Mouse (Mus musculus) embryonic facial prominence, embryonic 12.5 days (tissue): ENCODE measurements at regions not wholly inside any gene's neighbourhood (a gene's known extent, or its start where the extent isn't known, plus 50 kb on each side); places are given as distances from the start of the nearest gene placed in this dataset.

Experiments
- ATAC-seq: fragments of 200-750 bp; cut with Nextera tagmentation; 2 replicates; pipeline ENCODE4 v1.8.0; 2017; ENCODE audit not compliant: insufficient number of reproducible peaks, insufficient read depth, low FRiP score, low TSS enrichment
- H3K27ac ChIP-seq: fragments of 300-500 bp; sonication (generic); 2 replicates; pipeline ENCODE4 v1.5.1; 2016; ENCODE audit warnings: mild to moderate bottlenecking
- H3K27me3 ChIP-seq: fragments of 300-500 bp; sonication (generic); 2 replicates; pipeline ENCODE4 v1.6.1; 2016; ENCODE audit warnings: mild to moderate bottlenecking, moderate library complexity
- H3K36me3 ChIP-seq: fragments of 300-500 bp; sonication (generic); 2 replicates; pipeline ENCODE4 v1.6.1; 2016; ENCODE audit warnings: mild to moderate bottlenecking
- H3K4me1 ChIP-seq: fragments of 300-500 bp; sonication (generic); 2 replicates; pipeline ENCODE4 v1.6.1; 2016
- H3K4me2 ChIP-seq: fragments of 300-500 bp; sonication (generic); replicated peaks from 2 replicates; pipeline ENCODE4 v1.6.1; 2016; ENCODE audit warnings: mild to moderate bottlenecking, moderate library complexity
- H3K4me3 ChIP-seq: fragments of 300-500 bp; sonication (generic); 2 replicates; pipeline ENCODE4 v1.5.1; 2016; ENCODE audit warnings: mild to moderate bottlenecking
- H3K9ac ChIP-seq: fragments of 300-500 bp; sonication (generic); 2 replicates; pipeline ENCODE4 v1.6.1; 2016; ENCODE audit warnings: mild to moderate bottlenecking, moderate library complexity
- H3K9me3 ChIP-seq: fragments of 300-500 bp; sonication (generic); 2 replicates; pipeline ENCODE4 v1.6.1; 2016; ENCODE audit warnings: mild to moderate bottlenecking, moderate library complexity
- WGBS: fragments of 180-500 bp; shearing (Covaris S2); methylation state at CpG from one replicate; pipeline ENCODE4 v1.1.7; 2016; 5-methylcytosine and 5-hydroxymethylcytosine counted together

DNA sequence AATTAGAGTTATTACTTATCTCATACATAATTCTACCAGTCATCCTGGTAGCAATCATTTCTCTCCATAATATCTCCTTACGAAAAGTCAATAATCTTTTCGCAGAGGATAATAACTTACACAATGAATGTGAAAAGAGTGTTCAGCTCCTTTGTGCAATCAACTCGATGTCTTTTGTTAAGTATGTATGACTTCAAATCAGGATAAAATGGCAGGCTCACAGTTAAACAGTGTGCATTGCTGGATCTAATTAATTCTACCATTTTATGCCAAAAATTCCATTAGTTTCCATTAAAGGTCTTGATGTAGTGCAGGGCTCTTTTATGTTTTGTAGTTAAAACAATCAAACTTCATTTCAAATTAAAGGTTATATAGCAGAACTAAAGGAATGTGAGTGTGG lies 239.6 kb upstream of the Robo2 start:
- WGBS, result 68% methylated on average over 3 of the region's 3 CpGs
- Histone ChIP-seq H3K9ac (no peak overlapping the region), H3K4me2 (no peak overlapping the region), H3K36me3 (no peaks in the 10 kb centered on the region), H3K27me3 (no peaks in the 10 kb centered on the region), H3K9me3 (no peaks in the 10 kb centered on the region; the same call in 1 of the 2 replicates), H3K27ac (no peak overlapping the region), H3K4me1 (no peaks in the 10 kb centered on the region), H3K4me3 (no peak overlapping the region)
- no peak for ATAC-seq

- no peak for ATAC-seq
- Histone ChIP-seq H3K4me1 (no peaks in the 10 kb centered on the region), H3K36me3 (no peaks in the 10 kb centered on the region), H3K27me3 (no peaks in the 10 kb centered on the region), H3K27ac (no peak overlapping the region), H3K9me3 (no peaks in the 10 kb centered on the region), H3K4me2 (no peak overlapping the region), H3K9ac (no peak overlapping the region), H3K4me3 (no peak overlapping the region)
- 83% methylated on average over 2 of the region's 2 CpGs for WGBS
Measured at GRCm38 (mm10) chr16:74649207-74649606, 237.6 kb upstream of the Robo2 start.

DNA sequence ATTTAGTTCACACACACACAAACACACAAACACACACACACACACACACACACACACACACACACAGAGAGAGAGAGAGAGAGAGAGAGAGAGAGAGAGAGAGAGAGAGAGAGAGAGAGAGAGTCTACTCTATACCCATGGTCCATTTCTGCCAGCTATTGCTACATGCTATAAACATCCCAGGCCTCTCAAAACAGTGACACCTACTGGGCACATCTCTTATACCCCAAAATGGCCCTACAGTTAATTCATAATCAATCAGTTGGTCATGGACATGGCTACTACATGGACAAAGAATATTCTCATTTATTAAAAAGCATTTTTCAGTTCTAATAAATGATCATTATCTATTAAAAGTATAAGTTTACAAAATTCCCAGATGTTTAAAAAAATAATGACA lies 236.8 kb upstream of the Robo2 start:
- no peak for ATAC-seq

GRCm38 (mm10) chr16:74644750-74645366 lies 233.2 kb upstream of the Robo2 start:
- H3K27ac ChIP-seq, result no peak overlapping the region
- no peaks in the 10 kb centered on the region for H3K9me3 ChIP-seq
- H3K9ac ChIP-seq, result no peak overlapping the region
- WGBS, result 73% methylated on average over 10 of the region's 10 CpGs
- no peaks in the 10 kb centered on the region for H3K4me1 ChIP-seq
- ATAC-seq, result peak; percentile 72; the same call in 1 of the 2 replicates
- H3K4me3 ChIP-seq, result no peak overlapping the region
- H3K27me3 ChIP-seq, result no peaks in the 10 kb centered on the region
- no peak overlapping the region for H3K4me2 ChIP-seq
- no peaks in the 10 kb centered on the region for H3K36me3 ChIP-seq

More for the DNA sequence above, 236.8 kb upstream of the Robo2 start:
- Histone ChIP-seq H3K9me3 (no peaks in the 10 kb centered on the region), H3K4me2 (no peak overlapping the region), H3K27me3 (no peaks in the 10 kb centered on the region), H3K4me3 (no peak overlapping the region), H3K27ac (no peak overlapping the region), H3K4me1 (no peaks in the 10 kb centered on the region), H3K36me3 (no peaks in the 10 kb centered on the region), H3K9ac (no peak overlapping the region)

DNA sequence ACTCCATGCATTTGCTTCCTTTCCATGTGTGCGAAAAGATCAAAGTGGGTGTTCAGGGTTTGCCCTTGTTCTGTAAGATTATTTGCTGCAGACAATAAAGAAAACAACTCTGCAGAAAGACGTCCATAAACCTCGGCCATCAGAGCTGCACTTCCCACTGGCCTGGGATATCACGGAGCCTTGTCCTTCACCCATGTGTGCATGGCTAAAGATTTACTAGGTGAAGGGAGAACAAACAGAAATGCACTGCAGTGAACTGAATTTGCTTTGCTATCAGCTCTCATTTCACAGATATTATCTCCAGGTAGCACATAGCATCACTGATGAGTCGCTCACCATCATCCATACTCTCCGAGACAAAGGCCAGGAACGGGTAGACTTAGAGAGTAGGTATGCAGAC lies 228.2 kb upstream of the Robo2 start:
- ATAC-seq, result no peak
- WGBS, result 79% methylated on average over 7 of the region's 7 CpGs
- H3K27me3 ChIP-seq, result no peaks in the 10 kb centered on the region
- no peak overlapping the region for H3K9ac ChIP-seq
- H3K27ac ChIP-seq, result no peak overlapping the region
- no peaks in the 10 kb centered on the region for H3K4me1 ChIP-seq
- no peaks in the 10 kb centered on the region for H3K9me3 ChIP-seq
- H3K4me3 ChIP-seq, result no peak overlapping the region
- H3K36me3 ChIP-seq, result no peaks in the 10 kb centered on the region
- no peak overlapping the region for H3K4me2 ChIP-seq

DNA sequence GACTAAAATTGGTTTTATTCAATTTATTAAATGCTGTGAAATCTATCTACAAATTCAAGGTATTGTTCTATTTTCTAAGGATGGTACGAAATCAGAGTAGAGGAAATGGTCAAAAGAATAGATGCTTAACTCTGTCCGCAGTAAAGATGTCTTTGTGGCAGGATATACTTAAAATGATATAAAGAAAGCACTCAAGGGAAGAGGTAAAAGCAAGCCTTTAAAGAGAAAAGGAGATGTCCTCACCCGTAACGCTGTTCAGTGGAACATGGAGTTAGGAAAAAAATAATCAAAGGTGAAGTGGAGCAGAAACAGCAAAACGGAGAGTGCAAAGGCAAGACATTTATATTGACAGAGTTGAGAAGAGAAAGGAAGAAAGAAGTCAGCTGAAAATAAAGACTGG lies 226.0 kb upstream of the Robo2 start:
- Histone ChIP-seq H3K27me3 (no peaks in the 10 kb centered on the region), H3K9ac (no peak overlapping the region), H3K4me2 (no peak overlapping the region), H3K36me3 (no peaks in the 10 kb centered on the region), H3K4me3 (no peak overlapping the region), H3K4me1 (no peaks in the 10 kb centered on the region), H3K27ac (no peak overlapping the region), H3K9me3 (no peaks in the 10 kb centered on the region)
- ATAC-seq, result no peak
- WGBS, result 62% methylated on average over 5 of the region's 5 CpGs

- H3K27ac ChIP-seq, result no peak overlapping the region
- no peak overlapping the region for H3K4me2 ChIP-seq
- no peaks in the 10 kb centered on the region for H3K27me3 ChIP-seq
- no peaks in the 10 kb centered on the region for H3K36me3 ChIP-seq
- 83% methylated on average over 2 of the region's 2 CpGs for WGBS
- H3K9me3 ChIP-seq, result no peaks in the 10 kb centered on the region
- ATAC-seq, result no peak
- H3K4me3 ChIP-seq, result no peak overlapping the region
- no peak overlapping the region for H3K9ac ChIP-seq
- no peaks in the 10 kb centered on the region for H3K4me1 ChIP-seq
Measured at GRCm38 (mm10) chr16:74625783-74626182, 214.2 kb upstream of the Robo2 start.

DNA sequence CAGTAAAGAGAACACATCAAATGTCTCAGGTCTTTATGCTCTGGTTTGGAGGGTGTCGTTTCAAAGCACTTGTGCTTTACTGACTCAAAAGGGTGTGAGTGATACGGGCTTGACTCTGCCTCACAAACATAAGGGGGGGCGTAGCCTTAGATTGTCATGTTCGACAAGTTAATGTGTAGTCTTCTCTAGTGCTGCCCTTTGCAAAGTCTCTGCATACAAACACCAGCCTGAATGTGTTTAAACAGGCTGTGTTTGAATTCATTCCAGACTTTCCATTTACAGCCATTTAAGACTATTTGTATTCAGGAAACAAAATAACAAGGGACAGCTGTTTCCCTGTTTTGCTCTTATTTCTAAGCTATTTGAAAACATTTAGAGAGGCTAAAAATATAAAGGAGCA lies 200.4 kb upstream of the Robo2 start:
- ATAC-seq, result no peak
- no peaks in the 10 kb centered on the region for H3K36me3 ChIP-seq
- no peak overlapping the region for H3K4me3 ChIP-seq
- H3K9ac ChIP-seq, result no peak overlapping the region
- no peak overlapping the region for H3K27ac ChIP-seq
- no peaks in the 10 kb centered on the region for H3K27me3 ChIP-seq
- H3K4me2 ChIP-seq, result no peak overlapping the region
- WGBS, result 36% methylated on average over 4 of the region's 4 CpGs
- no peaks in the 10 kb centered on the region for H3K9me3 ChIP-seq
- no peaks in the 10 kb centered on the region; the same call in 1 of the 2 replicates for H3K4me1 ChIP-seq

GRCm38 (mm10) chr16:74609564-74609963 lies 197.9 kb upstream of the Robo2 start:
- WGBS, result 91% methylated on average over 4 of the region's 4 CpGs
- Histone ChIP-seq H3K4me3 (no peak overlapping the region), H3K9me3 (no peaks in the 10 kb centered on the region), H3K27ac (no peak overlapping the region), H3K4me2 (no peak overlapping the region), H3K36me3 (no peaks in the 10 kb centered on the region), H3K27me3 (no peaks in the 10 kb centered on the region), H3K9ac (no peak overlapping the region), H3K4me1 (no peaks in the 10 kb centered on the region; the same call in 1 of the 2 replicates)
- ATAC-seq, result no peak

- no peak for ATAC-seq
- 86% methylated on average over 1 of the region's 1 CpGs for WGBS
Measured at GRCm38 (mm10) chr16:74598361-74598760, 186.7 kb upstream of the Robo2 start.

GRCm38 (mm10) chr16:74597735-74598340 lies 186.2 kb upstream of the Robo2 start:
- 73% methylated on average over 4 of the region's 4 CpGs for WGBS

More at GRCm38 (mm10) chr16:74598361-74598760, 186.7 kb upstream of the Robo2 start:
- Histone ChIP-seq H3K36me3 (no peaks in the 10 kb centered on the region), H3K27ac (no peak overlapping the region), H3K9me3 (no peaks in the 10 kb centered on the region), H3K4me3 (no peak overlapping the region), H3K4me1 (no peaks in the 10 kb centered on the region), H3K9ac (no peak overlapping the region), H3K4me2 (no peak overlapping the region), H3K27me3 (no peaks in the 10 kb centered on the region)

DNA sequence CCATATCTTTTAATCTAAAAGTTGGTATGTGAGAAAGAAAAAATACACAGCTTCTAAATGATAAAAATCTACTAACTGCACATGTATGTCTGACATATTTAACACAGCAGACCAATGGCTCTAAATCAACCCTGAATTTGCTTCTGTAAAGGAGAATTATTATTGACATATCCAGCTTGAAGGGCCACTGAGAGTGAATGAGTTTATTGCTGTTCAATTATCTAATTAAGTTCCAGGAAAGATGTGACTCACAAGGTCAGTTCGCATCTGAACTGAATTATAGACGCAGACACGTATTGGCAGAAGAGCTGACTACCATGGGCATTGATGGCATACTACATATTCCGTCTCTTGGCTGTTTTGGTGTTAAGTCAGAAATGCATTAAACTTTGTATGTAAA lies 180.3 kb upstream of the Robo2 start:
- Histone ChIP-seq H3K4me1 (no peaks in the 10 kb centered on the region), H3K27me3 (no peaks in the 10 kb centered on the region), H3K36me3 (no peaks in the 10 kb centered on the region), H3K9ac (no peak overlapping the region), H3K9me3 (no peaks in the 10 kb centered on the region), H3K4me3 (no peak overlapping the region), H3K27ac (no peak overlapping the region), H3K4me2 (no peak overlapping the region)
- 38% methylated on average over 4 of the region's 4 CpGs for WGBS
- no peak for ATAC-seq

More at GRCm38 (mm10) chr16:74597735-74598340, 186.2 kb upstream of the Robo2 start:
- no peaks in the 10 kb centered on the region for H3K36me3 ChIP-seq
- no peak overlapping the region for H3K4me3 ChIP-seq
- no peak overlapping the region for H3K4me2 ChIP-seq
- ATAC-seq, result no peak
- no peak overlapping the region for H3K9ac ChIP-seq
- H3K4me1 ChIP-seq, result no peaks in the 10 kb centered on the region
- no peaks in the 10 kb centered on the region for H3K9me3 ChIP-seq
- no peak overlapping the region for H3K27ac ChIP-seq
- H3K27me3 ChIP-seq, result no peaks in the 10 kb centered on the region
